ENCODE assay signal across 9 mouse cellular contexts in genomic region chr5:124943181-124943792, GRCm38 (mm10). TPM values are rescaled to one million over a fixed set of nuclear protein-coding genes. Genes with fewer than 3 reads are reported as not detected.
A peak's percentile ranks its signal among the peaks of the same experiment; 100 is the strongest.
DNase-seq lines count a peak whose midpoint lies in the region; ATAC-seq lines count a peak whose summit lies in the region.
"Had no signal": no experiment of that assay in that cellular context is flagged by ENCODE, and none has a peak within 500 bp of the region (broad histone marks: within the 10 kb centered on the region; RNA-seq: fewer than 3 reads in every experiment).

No protein-coding gene starts in this region.

- peaks cover 10% of the 10 kb centered on the region for H3K4me1 ChIP-seq in hindbrain, embryonic 13.5 days (replicated peaks)

- H3K27ac ChIP-seq in hindbrain, embryonic 13.5 days = 0 out of 2 replicates have a peak overlapping the region, but pooled peaks have one; percentile 5
- H3K27ac ChIP-seq: embryonic facial prominence, embryonic 15.5 days had no signal

- H3K36me3 ChIP-seq in hindbrain, embryonic 13.5 days = no peaks in the 10 kb centered on the region
- H3K36me3 ChIP-seq: embryonic facial prominence, embryonic 15.5 days had no signal

- no peak overlapping the region for H3K4me2 ChIP-seq in hindbrain, embryonic 13.5 days
- H3K4me2 ChIP-seq: embryonic facial prominence, embryonic 15.5 days had no signal

- peak; percentile 83 for DNase-seq in heart, adult 11 months
- no peak for DNase-seq in heart, postnatal 25 days (ENCODE audit: low spot score)
- DNase-seq in right cerebral cortex, postnatal 4 days = peak; percentile 50
- DNase-seq in right cerebral cortex, adult 18-20 months = no peak
- DNase-seq in thymus, postnatal 25 days = peak; percentile 26
- no peak for DNase-seq in gastrocnemius, postnatal 14 days
- DNase-seq in adrenal gland, postnatal 36 days = no peak

- intact Hi-C loops in heart, postnatal 25 days (cut with DNase I) = loop anchor here (5.0 kb wide), 1 partner anchor 164 kb away; no protein-coding TSS in a partner anchor
- intact Hi-C loops in gastrocnemius, postnatal 14 days (cut with DNase I; ENCODE audit: low total_unique reads) = loop anchor here (5.0 to 10.0 kb wide), 2 partner anchors 69 to 162 kb away; no protein-coding TSS in a partner anchor

- no peaks in the 10 kb centered on the region for H3K27me3 ChIP-seq in hindbrain, embryonic 13.5 days
- H3K27me3 ChIP-seq: embryonic facial prominence, embryonic 15.5 days had no signal

- ATAC-seq in hindbrain, embryonic 13.5 days (ENCODE audit: low FRiP score) = peak; percentile 83; the same call in 1 of the 2 replicates

- H3K9ac ChIP-seq in hindbrain, embryonic 13.5 days = no peak overlapping the region
- H3K9ac ChIP-seq: embryonic facial prominence, embryonic 15.5 days had no signal

- peaks cover 12% of the 10 kb centered on the region for H3K9me3 ChIP-seq in hindbrain, embryonic 13.5 days
- H3K9me3 ChIP-seq: embryonic facial prominence, embryonic 15.5 days had no signal

- no peak overlapping the region for H3K4me3 ChIP-seq in hindbrain, embryonic 13.5 days
- H3K4me3 ChIP-seq: embryonic facial prominence, embryonic 15.5 days had no signal

- WGBS in hindbrain, embryonic 13.5 days = 49% methylated on average over 12 of the region's 12 CpGs

RNA-seq across cellular contexts. Expression of gene Rflna, which starts 59.7 kb away (rescaled TPM):
- under 1 TPM; 0.26 to 0.31 TPM for total RNA-seq in heart, postnatal 25 days (2021)
- 5.9 and 8.3 TPM in 2 replicates for polyA plus RNA-seq in hindbrain, embryonic 13.5 days (2015; fragmentation: Nextera tagmentation; extraction: Ambion mirVana)
- total RNA-seq in gastrocnemius, postnatal 14 days (2021) = under 1 TPM; 0.84 to 0.98 TPM
- 1 to 10 TPM; 3.2 to 7.7 TPM for total RNA-seq in adrenal gland, postnatal 36 days (2021)

Comparison
In these comparisons a context has a peak if more than half of its experiments do, and no peak if none do; other contexts are left out.
1. DNase-seq: peak in heart, adult 11 months (single experiment), right cerebral cortex, postnatal 4 days (single experiment) and thymus, postnatal 25 days (single experiment); none in heart, postnatal 25 days (single experiment), right cerebral cortex, adult 18-20 months (single experiment), gastrocnemius, postnatal 14 days (single experiment) and adrenal gland, postnatal 36 days (0 of 2).